Mouse (Mus musculus) heart, postnatal 10 days (tissue): ENCODE results near the gene Pbx1. TPM values are rescaled to one million over a fixed set of nuclear protein-coding genes. Genes with fewer than 3 reads are reported as not detected.
A peak's percentile ranks its signal among the peaks of the same experiment; 100 is the strongest.

Experiments used
- DNase-seq, 2 experiments: peaks; one replicate each; pipeline ENCODE4 v3.0.0; 2021
- intact Hi-C: fragments of 180-260 bp; cut with DNase I; formaldehyde crosslinking; loops from one replicate; pipeline ENCODE4 v1.15.1; 2025
- total RNA-seq, 2 experiments: library from RNA; stranded (reverse); gene quantifications; 2 replicates each; pipeline ENCODE4 v1.2.3; 2021

Gene Pbx1
- total RNA-seq, 2 experiments from 2014 or later, result 67.4 to 78.3 TPM

- intact Hi-C loops, result loop anchor here (5.0 to 10.0 kb wide), 5 partner anchors 118 to 1137 kb away; partner anchors contain the start of gene Pbx1
- no peak for DNase-seq
Measured at GRCm38 (mm10) chr1:168210401-168210800, 221.7 kb downstream of the Pbx1 start.

GRCm38 (mm10) chr1:168200570-168201156 lies 231.4 kb downstream of the Pbx1 start:
- intact Hi-C loops, result no loop called here
- DNase-seq, result no peak

- intact Hi-C loops, result no loop called here
- no peak for DNase-seq
Measured at GRCm38 (mm10) chr1:168198276-168198675, 233.8 kb downstream of the Pbx1 start.

- intact Hi-C loops, result no loop called here
- no peak for DNase-seq
Measured at GRCm38 (mm10) chr1:168197908-168198258, 234.2 kb downstream of the Pbx1 start.

- peak; percentile 54 for DNase-seq
- intact Hi-C loops, result no loop called here
Measured at GRCm38 (mm10) chr1:168197195-168197907, 234.7 kb downstream of the Pbx1 start.

- intact Hi-C loops, result no loop called here
- DNase-seq, result no peak
Measured at GRCm38 (mm10) chr1:168193364-168193763, 238.7 kb downstream of the Pbx1 start.

- intact Hi-C loops, result no loop called here
- no peak for DNase-seq
Measured at GRCm38 (mm10) chr1:168182816-168183215, 249.3 kb downstream of the Pbx1 start.

- intact Hi-C loops, result no loop called here
- DNase-seq, result peak; percentile 92
Measured at GRCm38 (mm10) chr1:168180622-168181441, 251.2 kb downstream of the Pbx1 start.

- DNase-seq, result peak; percentile 31 to 39
- intact Hi-C loops, result no loop called here
Measured at GRCm38 (mm10) chr1:168179691-168180090, 252.4 kb downstream of the Pbx1 start.

GRCm38 (mm10) chr1:168178611-168179010 lies 253.5 kb downstream of the Pbx1 start:
- intact Hi-C loops, result no loop called here
- peak in 1 of 2 experiments; percentile 40 for DNase-seq

- no peak for DNase-seq
- intact Hi-C loops, result no loop called here
Measured at GRCm38 (mm10) chr1:168175586-168175985, 256.5 kb downstream of the Pbx1 start.

GRCm38 (mm10) chr1:168169791-168170190 lies 262.3 kb downstream of the Pbx1 start:
- DNase-seq, result no peak
- intact Hi-C loops, result no loop called here

- intact Hi-C loops, result no loop called here
Measured at GRCm38 (mm10) chr1:168169052-168169779, 262.9 kb downstream of the Pbx1 start.

GRCm38 (mm10) chr1:168167781-168168180 lies 264.3 kb downstream of the Pbx1 start:
- intact Hi-C loops, result no loop called here

More at GRCm38 (mm10) chr1:168169052-168169779, 262.9 kb downstream of the Pbx1 start:
- peak in 1 of 2 experiments; percentile 17 for DNase-seq

GRCm38 (mm10) chr1:168166841-168167240 lies 265.2 kb downstream of the Pbx1 start:
- intact Hi-C loops, result no loop called here
- no peak for DNase-seq

More at GRCm38 (mm10) chr1:168167781-168168180, 264.3 kb downstream of the Pbx1 start:
- DNase-seq, result no peak

- intact Hi-C loops, result no loop called here
- DNase-seq, result no peak
Measured at GRCm38 (mm10) chr1:168164945-168165344, 267.1 kb downstream of the Pbx1 start.

- intact Hi-C loops, result no loop called here
- DNase-seq, result no peak
Measured at GRCm38 (mm10) chr1:168163521-168164233, 268.4 kb downstream of the Pbx1 start.

- intact Hi-C loops, result no loop called here
- DNase-seq, result no peak
Measured at GRCm38 (mm10) chr1:168139138-168139682, 292.9 kb downstream of the Pbx1 start.

GRCm38 (mm10) chr1:168138669-168139068 lies 293.4 kb downstream of the Pbx1 start:
- DNase-seq, result no peak
- intact Hi-C loops, result no loop called here

GRCm38 (mm10) chr1:168137890-168138289 lies 294.2 kb downstream of the Pbx1 start:
- intact Hi-C loops, result no loop called here

More at GRCm38 (mm10) chr1:168137890-168138289, 294.2 kb downstream of the Pbx1 start:
- DNase-seq, result no peak
